Comparison of ENCODE assay signal across 8 mouse cellular contexts in the genomic region with DNA sequence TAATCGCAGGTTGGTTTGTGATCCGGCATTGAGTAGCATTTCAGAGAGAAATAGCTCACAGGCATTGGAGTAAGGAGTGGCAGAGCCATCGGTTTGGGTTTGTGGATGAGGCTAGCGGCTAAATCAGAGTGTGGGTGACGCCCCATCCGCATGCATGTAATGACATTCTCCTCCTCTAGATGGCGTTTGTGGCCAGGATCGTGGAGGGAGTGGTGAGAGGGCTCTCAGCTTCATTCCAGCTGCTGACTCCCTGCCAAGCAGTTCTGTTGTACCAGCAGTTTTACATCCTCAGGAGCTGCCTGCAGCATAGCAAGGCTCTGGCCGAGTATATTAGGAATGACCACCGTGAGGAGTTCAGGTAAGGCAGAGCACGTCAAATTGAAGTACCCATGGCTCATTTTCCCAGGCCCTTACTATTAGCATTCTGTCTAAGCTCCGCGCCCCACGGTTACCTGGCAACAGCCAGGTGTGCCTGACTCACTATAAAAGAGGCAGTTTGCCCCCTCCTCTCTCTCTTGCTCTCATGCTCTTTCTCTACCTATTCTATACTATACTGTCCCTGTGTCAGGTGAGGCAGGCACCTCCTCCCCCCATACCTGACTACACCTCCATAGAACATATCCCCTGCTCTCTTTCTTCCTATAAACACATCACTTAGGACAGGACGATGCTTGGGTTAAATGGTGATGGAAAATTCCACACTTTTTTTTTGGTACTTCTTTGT. TPM values are rescaled to one million over a fixed set of nuclear protein-coding genes. Genes with fewer than 3 reads are reported as not detected.
DNase-seq lines count a peak whose midpoint lies in the region; ATAC-seq and TF ChIP-seq lines count a peak whose summit lies in the region.

No protein-coding gene starts in this region.

- H3K36me3 ChIP-seq in thymus, adult 2 months (ENCODE audit: control insufficient read depth, insufficient read depth, low read length): no peaks in the 10 kb centered on the region
- H3K36me3 ChIP-seq in intestine, embryonic 16.5 days (ENCODE audit: control insufficient read depth, insufficient read depth, low read length): no peaks in the 10 kb centered on the region

- TF ChIP-seq CTCF in thymus, adult 2 months (IDR thresholded peaks at IDR 0.05; ENCODE audit: borderline replicate concordance, control insufficient read depth, extremely low read depth, insufficient read depth, low read length, poor library complexity): peak; percentile 33; the same call in 1 of the 2 replicates

- DNase-seq in thymus, adult 2 months: peak; percentile 19
- no peak for DNase-seq in thymus, postnatal 36 days
- peak; percentile 70 for DNase-seq in embryo, embryonic 11.5 days (ENCODE audit: low read depth, low spot score)
- DNase-seq in gastrocnemius, postnatal 36 days: peak; percentile 51 to 75
- DNase-seq in left cerebral cortex, postnatal 10 days (ENCODE audit: extremely low spot score in 1 of 2, low spot score in 2 of 2): peak; percentile 75 to 90
- peak; percentile 86 for DNase-seq in mesoderm, embryonic 11.5 days (ENCODE audit: low read depth, low spot score)
- DNase-seq in right cerebral cortex, postnatal 36 days (ENCODE audit: low spot score in 2 of 2): peak; percentile 43 to 47

- H3K9me3 ChIP-seq in intestine, embryonic 16.5 days (ENCODE audit: control insufficient read depth, low read length): no peaks in the 10 kb centered on the region

- no peak for TF ChIP-seq POLR2A in thymus, adult 2 months (IDR thresholded peaks at IDR 0.05; ENCODE audit: control insufficient read depth, extremely low read depth, insufficient read depth, low read length, poor library complexity)

- no peak overlapping the region for H3K9ac ChIP-seq in intestine, embryonic 16.5 days (ENCODE audit: low read depth, low read length)

- peak; percentile 68 for ATAC-seq in intestine, embryonic 16.5 days

- H3K27ac ChIP-seq in thymus, adult 2 months (ENCODE audit: control insufficient read depth, insufficient read depth, low read length): no peak overlapping the region
- H3K27ac ChIP-seq in intestine, embryonic 16.5 days (ENCODE audit: low read length): no peak overlapping the region

- no peaks in the 10 kb centered on the region for H3K27me3 ChIP-seq in thymus, adult 2 months (ENCODE audit: control insufficient read depth, insufficient read depth, low read length)
- H3K27me3 ChIP-seq in intestine, embryonic 16.5 days (replicated peaks; ENCODE audit: control insufficient read depth, insufficient read depth, low read length): no peaks in the 10 kb centered on the region

- WGBS in thymus, adult 2 months: 55% methylated on average over 15 of the region's 15 CpGs
- WGBS in intestine, embryonic 16.5 days: 21% methylated on average over 15 of the region's 15 CpGs

- H3K4me3 ChIP-seq in thymus, adult 2 months (ENCODE audit: control insufficient read depth, insufficient read depth, low read length): no peak overlapping the region
- no peak overlapping the region for H3K4me3 ChIP-seq in intestine, embryonic 16.5 days (ENCODE audit: low read length)

- H3K4me1 ChIP-seq in thymus, adult 2 months (replicated peaks; ENCODE audit: control insufficient read depth, insufficient read depth, low read length): no peaks in the 10 kb centered on the region
- H3K4me1 ChIP-seq in intestine, embryonic 16.5 days (ENCODE audit: control insufficient read depth, insufficient read depth, low read length): no peaks in the 10 kb centered on the region

- no peak overlapping the region for H3K4me2 ChIP-seq in intestine, embryonic 16.5 days (ENCODE audit: low read depth, low read length)

- intact Hi-C loops in gastrocnemius, postnatal 36 days (cut with DNase I): no loop called here
- intact Hi-C loops in left cerebral cortex, postnatal 10 days (cut with DNase I): no loop called here

RNA-seq across cellular contexts. Expression of a gene that starts 48.4 kb away (rescaled TPM):
- 0.04 and 0.22 TPM in 2 replicates for polyA plus RNA-seq in thymus, adult 2 months (2012; rRNA removed)
- not detected for total RNA-seq in gastrocnemius, postnatal 36 days (2021)
- polyA plus RNA-seq in intestine, embryonic 16.5 days (2015; fragmentation: Nextera tagmentation; extraction: Ambion mirVana): 0.28 and 0.36 TPM in 2 replicates
- under 1 TPM; 0.30 to 0.39 TPM for total RNA-seq in left cerebral cortex, postnatal 10 days (2021)

RNA-seq across cellular contexts. Expression of a gene that starts 50.0 kb away (rescaled TPM):
- polyA plus RNA-seq in thymus, adult 2 months (2012; rRNA removed): 4.4 and 5.3 TPM in 2 replicates
- total RNA-seq in gastrocnemius, postnatal 36 days (2021): 1 to 10 TPM in 1 of 2 experiments, under 1 TPM in 1; 0.99 to 1.8 TPM
- 2.6 and 3.0 TPM in 2 replicates for polyA plus RNA-seq in intestine, embryonic 16.5 days (2015; fragmentation: Nextera tagmentation; extraction: Ambion mirVana)
- total RNA-seq in left cerebral cortex, postnatal 10 days (2021): 1 to 10 TPM; 8.6 to 8.8 TPM

Comparison
In these comparisons a context has a peak if more than half of its experiments do, and no peak if none do; other contexts are left out.
1. DNase-seq: peak in thymus, adult 2 months (single experiment), embryo, embryonic 11.5 days (single experiment), gastrocnemius, postnatal 36 days (2 of 2), left cerebral cortex, postnatal 10 days (2 of 2), mesoderm, embryonic 11.5 days (single experiment) and right cerebral cortex, postnatal 36 days (2 of 2); none in thymus, postnatal 36 days (0 of 2).